Mouse (Mus musculus): Measurements from ENCODE around the gene Sprr2a2.
"Not testable (repeated sequence)": the region's sequence is repeated elsewhere in the genome, so short reads cannot be mapped to it uniquely, and the experiment has no call there.

Gene Sprr2a2

DNA sequence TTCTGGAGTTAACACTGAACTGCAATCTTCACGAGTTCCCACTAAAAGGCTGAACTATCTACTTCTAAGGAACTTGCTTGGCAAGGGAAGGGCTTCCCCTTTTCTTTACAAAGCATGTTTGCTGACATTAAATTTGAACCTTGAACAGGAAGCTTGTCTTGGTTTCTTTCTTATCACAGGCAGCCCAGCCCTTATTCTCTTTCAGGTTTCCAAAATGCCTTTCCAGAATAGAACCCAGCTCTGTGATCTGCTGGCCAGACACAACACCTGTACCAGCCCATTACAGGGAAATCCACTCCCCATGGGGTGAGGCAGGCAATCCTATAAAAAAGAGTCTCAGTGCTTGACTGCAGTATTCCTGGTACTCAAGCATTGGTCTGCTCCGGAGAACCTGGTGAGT, at the start of gene Sprr2a2, which contains the start of gene Sprr2a1:
Gene Sprr2a2 (plus strand): TSS at position 352 of the 400 bp plus-strand sequence.
Gene Sprr2a1 (plus strand): TSS at position 231 of the 400 bp plus-strand sequence.
- DNase-seq, result not testable (repeated sequence)

DNA sequence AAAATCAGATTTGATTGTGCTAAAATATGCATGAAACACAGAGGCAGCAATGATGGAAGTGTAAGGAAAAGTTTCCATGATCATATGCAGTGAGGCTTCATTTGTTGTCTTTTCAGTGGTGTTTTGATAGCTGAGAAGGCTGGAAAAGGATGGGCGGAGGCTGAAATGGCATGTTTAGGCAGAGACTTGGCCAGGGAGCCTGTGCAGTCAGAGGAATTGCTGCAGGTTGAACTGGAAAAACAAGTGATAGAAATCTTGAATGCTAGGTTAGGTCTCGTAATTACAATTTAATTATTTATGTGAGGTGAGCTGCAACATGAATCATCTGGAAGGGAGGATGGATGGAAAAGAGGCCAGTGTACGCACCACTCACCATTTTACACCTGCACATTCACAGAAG, 45.9 kb upstream of the Sprr2a2 start:
- no peak for DNase-seq

DNA sequence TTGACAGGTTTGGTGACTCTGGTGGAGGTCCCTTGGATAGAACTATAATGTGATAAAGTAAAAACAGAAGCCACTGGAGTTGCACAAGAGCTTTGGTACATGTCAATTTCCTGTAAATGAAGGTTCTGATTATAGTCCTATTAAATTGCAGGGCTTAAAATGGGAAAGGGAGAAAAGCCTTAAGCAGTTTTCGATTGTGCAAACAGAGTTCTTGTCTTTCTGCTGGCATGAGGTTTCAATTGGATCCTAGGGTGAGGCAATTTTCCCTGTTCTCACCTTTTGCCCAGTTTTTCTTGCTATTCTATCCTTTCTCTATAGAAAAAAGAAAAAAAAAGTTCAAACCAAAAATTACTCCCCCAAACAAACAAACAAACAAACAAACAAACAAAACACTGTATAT, 38.8 kb upstream of the Sprr2a2 start:
- DNase-seq, result no peak

DNA sequence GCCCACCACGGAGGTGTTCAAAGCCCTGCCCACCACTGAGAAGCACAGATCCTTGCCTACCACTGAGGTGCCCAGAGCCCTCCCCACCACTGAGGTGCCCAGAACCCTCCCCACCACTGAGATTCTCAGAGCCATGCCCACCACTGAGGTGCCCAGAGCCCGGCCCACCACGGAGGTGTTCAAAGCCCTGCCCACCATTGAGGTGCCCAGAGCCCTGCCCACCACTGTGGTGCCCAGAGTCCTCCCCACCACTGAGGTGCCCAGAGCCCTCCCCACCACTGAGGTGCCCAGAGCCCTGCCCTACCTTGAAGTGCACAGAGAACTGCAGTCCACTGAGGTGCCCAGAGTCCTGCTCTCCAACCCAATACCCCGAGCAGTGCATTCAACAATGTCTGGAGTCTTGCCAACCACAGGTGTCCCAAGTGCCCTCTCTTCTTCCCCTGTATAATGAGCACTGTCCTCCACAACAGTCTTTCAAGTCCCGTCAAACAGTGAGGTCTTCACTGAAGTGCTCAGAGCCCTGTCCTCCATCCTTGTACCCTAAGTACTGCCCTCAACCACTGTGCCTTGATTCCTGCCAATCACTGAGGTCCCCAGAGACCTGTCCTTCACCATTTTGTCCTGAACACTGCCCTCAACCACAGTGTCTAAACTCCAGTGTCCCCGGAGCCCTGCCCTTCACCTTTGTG, 20.1 kb upstream of the Sprr2a2 start:
- no peak for DNase-seq

DNA sequence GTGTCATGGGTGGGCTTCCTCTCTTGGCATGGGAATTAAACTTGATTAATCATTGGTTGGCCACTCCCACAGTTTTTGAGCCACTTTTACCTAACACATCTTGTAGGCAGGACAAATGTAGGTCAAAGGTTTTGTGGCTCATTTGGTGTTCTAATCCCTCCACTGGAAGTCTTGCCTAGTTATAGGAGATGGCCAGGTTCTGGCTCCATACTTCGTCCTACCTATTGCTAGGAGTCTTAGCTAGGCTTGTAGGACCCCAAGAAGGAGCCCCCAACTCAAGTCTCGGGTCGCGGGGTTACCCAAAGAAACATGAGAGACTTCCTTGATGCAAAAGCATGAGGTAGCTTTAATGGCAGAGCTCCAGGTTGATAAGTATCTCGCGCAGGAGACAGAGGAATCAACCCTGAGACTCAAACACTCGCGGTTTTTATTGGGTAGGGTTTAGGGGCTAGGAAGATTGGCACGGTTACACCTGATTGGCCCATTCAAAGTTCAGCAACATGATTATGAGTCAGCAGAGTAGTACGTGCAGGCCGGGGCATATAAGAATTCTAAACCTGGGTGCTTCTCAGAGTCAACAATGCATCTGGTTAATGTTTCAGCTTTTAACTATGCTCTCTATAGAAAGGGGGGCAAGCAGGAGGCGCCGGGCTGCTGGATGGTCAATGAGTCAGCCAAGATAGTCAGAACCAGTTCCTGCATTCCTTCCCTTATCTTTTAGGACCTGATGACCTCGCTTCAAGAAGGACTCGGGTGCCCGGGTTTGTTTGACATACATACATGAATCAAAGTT, 4.4 kb upstream of the Sprr2a2 start:
- not testable (repeated sequence) for DNase-seq

DNA sequence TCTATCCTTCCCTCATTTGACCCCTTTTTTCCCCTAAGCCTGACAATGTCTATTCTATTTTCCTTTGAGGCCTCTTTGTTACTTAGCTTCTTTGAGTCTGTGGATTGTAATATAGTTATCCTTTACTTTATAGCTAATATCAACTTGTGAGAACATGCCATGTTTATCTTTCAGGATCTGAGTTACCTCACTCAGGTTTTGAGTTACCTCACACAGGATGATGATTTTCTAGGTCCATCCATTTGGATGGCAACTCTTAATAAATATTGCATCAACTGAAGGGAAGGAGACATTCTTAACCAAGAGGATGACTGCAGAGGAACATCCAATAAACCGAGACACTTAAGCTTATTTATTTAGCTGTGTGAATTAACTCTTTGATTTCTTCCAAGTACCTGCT, 3.7 kb upstream of the Sprr2a2 start:
- DNase-seq, result not testable (repeated sequence)

DNA sequence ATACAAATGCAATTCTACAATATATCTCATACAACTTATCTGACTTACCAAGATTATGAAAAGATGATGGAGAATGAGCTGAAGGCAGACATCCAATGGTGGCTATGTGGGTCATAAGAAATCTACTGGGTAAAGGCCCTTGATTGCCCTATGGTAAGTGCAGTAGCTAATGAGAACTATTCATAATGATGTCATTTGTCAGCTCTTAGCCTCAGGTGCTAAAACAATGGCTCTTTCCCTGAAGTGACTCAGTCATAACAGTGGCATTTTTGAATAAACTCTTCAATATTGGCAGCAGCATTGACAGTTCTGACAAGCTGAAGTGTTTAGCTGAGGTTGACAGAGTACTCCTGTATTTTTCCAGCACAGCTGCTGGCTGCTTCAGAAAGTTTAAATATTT, 2.1 kb upstream of the Sprr2a2 start:
- not testable (repeated sequence) for DNase-seq

DNA sequence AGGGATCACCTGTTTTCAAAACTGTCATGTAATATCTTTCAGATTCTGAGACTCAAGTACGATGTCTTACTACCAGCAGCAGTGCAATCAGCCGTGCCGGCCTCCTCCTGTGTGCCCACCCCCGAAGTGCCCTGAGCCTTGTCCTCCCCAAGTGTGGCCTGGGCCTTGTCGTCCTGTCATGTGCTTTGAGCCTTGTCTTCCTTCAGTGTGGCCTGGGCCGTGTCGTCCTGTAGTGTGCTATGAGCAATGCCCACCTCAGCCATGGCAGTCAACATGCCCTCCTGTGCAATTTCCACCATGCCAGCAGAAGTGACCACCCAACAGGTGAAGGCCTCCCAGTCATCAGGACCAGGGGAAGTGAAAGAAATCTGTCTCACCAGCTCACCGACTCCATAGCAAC, 3.3 kb downstream of the Sprr2a2 start:
- DNase-seq, result not testable (repeated sequence)

DNA sequence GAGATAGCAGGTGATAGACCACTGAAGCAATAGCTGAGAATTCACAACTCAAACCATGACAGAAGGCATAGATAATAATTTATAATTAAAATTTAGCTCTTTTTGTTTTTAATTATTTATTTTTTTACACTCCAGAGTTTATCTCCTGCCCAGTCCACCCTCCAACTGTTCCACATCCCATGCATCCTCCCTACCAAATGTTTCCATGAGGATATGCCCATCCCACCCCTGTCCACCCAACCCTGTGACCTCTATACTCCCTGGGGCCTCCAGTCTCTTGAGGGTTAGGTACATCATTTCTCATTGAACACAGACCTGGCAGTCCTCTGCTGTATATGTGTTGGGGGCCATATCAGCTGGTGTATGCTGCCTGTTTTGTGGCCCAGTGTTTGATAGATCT, 8.0 kb downstream of the Sprr2a2 start:
- not testable (repeated sequence) for DNase-seq

DNA sequence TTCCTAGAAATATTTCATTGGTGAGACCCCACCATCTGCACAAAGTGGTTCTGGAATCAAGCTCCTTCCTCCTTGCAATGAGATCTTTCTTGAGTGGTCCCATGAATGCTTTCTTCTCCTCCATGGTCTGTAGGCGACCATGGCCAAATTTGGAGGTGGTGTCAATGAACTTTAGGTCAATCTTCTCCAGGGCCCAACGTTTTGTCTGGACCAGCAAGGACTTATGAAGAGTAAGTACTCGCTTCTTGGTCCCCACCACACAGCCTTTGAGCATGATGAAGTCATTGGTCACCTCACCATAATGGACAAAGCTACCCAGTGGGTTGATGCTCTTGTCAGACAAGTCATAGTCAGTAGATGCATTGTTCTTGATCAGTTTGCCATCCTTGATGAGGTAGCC, 11.7 kb downstream of the Sprr2a2 start:
- not testable (repeated sequence) for DNase-seq

DNA sequence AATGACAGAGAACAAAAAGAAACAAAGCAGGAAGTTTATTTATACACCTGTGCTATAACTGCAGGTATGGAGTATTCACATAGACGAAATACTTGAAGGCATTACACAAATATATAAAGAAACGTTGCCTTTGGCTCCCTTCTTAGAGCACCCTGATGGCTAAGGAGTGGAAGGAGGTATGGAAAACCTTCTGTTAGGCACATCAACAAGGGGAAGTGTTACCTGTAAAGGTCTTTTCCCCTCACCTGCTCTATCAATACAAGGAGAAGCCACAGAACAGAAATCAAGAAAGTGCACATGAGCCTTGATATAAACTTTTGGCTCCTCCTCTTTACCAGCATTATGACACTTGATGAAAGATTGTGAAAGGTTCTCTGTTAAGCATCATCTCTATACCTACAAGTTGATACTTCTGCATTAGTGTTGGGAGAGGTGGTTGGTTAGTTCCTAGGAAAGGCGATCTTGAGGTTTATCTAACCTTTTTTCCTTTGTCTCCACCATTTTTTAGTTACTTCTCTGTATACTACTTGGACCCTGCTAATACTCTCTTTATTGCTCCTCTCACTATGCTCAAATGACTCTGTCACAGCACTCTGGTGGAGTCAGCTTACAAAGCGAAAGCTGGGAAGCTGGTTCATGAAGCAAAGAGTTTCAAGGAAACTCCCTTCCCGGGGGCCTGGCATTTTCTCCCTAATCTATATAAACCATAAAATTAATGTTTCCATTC, 20.9 kb downstream of the Sprr2a2 start:
- not testable (repeated sequence) for DNase-seq

DNA sequence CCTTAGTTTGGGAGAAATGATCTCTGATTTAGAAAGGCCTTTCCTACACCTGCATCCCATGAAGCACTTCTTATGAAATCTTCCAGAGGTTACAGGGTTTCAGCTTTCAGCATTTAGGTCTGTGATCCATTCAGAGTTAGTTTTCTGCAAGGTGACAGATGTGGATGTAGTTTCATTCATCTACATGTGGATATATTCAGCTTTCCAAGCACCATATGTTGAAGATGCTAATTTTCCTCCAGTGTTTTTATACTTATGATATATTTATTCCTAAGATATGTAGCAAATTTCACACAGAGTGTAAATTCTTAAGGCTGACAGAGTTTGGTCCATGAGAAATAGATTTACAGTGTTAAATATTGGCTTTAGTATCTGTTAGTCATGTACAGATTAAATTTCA, 23.0 kb downstream of the Sprr2a2 start:
- not testable (repeated sequence) for DNase-seq

DNA sequence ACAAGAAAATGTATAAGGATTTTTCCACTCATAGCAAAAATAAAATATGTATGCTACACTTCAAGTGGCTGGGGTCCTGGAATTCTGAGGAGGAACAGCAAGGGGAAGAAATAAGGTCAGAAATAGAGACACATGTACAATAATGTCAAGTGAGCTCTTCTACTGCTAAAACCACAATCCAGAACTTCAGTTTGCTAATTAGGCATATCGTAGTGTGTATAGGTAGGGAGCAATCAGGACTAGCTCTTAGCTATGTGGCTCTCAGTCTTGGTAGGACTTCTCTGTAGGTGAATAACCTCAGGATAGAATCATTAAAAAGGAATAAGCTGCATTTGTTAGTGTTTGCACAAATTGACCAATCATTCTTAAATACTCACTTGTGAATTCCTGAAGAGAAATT, 23.5 kb downstream of the Sprr2a2 start:
- DNase-seq, result not testable (repeated sequence)

DNA sequence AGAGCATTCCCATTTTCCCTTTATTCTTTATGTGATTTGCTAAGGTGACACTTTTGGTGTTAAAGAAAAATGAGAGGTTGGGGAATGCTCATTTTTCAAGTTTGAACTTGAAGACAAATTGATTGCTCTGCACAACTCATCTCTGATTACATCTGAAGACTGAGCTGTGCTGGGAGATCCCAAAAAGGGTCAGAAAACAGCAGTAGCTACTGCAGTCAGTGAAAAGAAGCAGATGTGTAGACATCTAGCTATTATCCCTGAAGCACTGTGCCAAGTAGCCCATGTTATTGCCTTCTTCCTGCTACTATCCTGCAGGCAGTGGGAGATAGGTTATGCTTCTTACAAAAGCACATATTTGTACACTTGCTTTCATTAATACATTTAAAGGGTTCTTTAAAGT, 29.1 kb downstream of the Sprr2a2 start:
- not testable (repeated sequence) for DNase-seq

DNA sequence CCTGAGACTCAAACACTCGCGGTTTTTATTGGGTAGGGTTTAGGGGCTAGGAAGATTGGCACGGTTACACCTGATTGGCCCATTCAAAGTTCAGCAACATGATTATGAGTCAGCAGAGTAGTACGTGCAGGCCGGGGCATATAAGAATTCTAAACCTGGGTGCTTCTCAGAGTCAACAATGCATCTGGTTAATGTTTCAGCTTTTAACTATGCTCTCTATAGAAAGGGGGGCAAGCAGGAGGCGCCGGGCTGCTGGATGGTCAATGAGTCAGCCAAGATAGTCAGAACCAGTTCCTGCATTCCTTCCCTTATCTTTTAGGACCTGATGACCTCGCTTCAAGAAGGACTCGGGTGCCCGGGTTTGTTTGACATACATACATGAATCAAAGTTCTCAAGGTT, 30.5 kb downstream of the Sprr2a2 start:
- not testable (repeated sequence) for DNase-seq

DNA sequence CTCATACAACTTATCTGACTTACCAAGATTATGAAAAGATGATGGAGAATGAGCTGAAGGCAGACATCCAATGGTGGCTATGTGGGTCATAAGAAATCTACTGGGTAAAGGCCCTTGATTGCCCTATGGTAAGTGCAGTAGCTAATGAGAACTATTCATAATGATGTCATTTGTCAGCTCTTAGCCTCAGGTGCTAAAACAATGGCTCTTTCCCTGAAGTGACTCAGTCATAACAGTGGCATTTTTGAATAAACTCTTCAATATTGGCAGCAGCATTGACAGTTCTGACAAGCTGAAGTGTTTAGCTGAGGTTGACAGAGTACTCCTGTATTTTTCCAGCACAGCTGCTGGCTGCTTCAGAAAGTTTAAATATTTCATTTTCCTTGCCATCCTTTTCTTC, 32.8 kb downstream of the Sprr2a2 start:
- DNase-seq, result not testable (repeated sequence)

DNA sequence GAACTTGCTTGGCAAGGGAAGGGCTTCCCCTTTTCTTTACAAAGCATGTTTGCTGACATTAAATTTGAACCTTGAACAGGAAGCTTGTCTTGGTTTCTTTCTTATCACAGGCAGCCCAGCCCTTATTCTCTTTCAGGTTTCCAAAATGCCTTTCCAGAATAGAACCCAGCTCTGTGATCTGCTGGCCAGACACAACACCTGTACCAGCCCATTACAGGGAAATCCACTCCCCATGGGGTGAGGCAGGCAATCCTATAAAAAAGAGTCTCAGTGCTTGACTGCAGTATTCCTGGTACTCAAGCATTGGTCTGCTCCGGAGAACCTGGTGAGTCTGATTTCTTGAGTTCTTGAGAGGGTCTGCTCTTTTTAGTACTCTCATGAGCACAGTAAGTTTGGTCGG, 34.7 kb downstream of the Sprr2a2 start:
- DNase-seq, result not testable (repeated sequence)

DNA sequence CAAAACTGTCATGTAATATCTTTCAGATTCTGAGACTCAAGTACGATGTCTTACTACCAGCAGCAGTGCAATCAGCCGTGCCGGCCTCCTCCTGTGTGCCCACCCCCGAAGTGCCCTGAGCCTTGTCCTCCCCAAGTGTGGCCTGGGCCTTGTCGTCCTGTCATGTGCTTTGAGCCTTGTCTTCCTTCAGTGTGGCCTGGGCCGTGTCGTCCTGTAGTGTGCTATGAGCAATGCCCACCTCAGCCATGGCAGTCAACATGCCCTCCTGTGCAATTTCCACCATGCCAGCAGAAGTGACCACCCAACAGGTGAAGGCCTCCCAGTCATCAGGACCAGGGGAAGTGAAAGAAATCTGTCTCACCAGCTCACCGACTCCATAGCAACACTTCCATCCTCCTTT, 38.1 kb downstream of the Sprr2a2 start:
- DNase-seq, result not testable (repeated sequence)

DNA sequence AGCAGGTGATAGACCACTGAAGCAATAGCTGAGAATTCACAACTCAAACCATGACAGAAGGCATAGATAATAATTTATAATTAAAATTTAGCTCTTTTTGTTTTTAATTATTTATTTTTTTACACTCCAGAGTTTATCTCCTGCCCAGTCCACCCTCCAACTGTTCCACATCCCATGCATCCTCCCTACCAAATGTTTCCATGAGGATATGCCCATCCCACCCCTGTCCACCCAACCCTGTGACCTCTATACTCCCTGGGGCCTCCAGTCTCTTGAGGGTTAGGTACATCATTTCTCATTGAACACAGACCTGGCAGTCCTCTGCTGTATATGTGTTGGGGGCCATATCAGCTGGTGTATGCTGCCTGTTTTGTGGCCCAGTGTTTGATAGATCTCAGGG, 42.8 kb downstream of the Sprr2a2 start:
- not testable (repeated sequence) for DNase-seq

DNA sequence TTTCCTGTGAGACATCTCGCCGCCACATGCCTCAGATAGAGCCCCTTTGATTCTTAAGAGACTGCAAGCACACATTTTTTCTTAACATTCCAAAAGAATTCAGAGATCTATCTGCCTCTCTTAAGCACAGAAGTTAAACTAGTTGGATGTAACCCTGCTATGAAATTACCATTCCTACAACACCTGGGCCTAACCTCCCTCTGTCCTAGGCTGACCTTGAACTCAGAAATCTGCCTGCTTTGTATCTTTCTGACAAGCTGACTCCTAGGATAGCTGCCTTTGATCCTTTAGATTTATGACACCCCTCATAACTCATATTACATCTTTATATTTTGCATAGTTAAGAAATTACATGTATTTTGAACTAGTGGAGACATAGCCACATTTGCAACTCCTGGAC, 47.7 kb downstream of the Sprr2a2 start:
- DNase-seq, result not testable (repeated sequence)

DNA sequence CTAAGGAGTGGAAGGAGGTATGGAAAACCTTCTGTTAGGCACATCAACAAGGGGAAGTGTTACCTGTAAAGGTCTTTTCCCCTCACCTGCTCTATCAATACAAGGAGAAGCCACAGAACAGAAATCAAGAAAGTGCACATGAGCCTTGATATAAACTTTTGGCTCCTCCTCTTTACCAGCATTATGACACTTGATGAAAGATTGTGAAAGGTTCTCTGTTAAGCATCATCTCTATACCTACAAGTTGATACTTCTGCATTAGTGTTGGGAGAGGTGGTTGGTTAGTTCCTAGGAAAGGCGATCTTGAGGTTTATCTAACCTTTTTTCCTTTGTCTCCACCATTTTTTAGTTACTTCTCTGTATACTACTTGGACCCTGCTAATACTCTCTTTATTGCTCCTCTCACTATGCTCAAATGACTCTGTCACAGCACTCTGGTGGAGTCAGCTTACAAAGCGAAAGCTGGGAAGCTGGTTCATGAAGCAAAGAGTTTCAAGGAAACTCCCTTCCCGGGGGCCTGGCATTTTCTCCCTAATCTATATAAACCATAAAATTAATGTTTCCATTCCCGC, 55.8 kb downstream of the Sprr2a2 start:
- not testable (repeated sequence) for DNase-seq

DNA sequence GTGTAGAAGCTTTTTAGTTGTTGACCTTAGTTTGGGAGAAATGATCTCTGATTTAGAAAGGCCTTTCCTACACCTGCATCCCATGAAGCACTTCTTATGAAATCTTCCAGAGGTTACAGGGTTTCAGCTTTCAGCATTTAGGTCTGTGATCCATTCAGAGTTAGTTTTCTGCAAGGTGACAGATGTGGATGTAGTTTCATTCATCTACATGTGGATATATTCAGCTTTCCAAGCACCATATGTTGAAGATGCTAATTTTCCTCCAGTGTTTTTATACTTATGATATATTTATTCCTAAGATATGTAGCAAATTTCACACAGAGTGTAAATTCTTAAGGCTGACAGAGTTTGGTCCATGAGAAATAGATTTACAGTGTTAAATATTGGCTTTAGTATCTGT, 57.8 kb downstream of the Sprr2a2 start:
- DNase-seq, result not testable (repeated sequence)

DNA sequence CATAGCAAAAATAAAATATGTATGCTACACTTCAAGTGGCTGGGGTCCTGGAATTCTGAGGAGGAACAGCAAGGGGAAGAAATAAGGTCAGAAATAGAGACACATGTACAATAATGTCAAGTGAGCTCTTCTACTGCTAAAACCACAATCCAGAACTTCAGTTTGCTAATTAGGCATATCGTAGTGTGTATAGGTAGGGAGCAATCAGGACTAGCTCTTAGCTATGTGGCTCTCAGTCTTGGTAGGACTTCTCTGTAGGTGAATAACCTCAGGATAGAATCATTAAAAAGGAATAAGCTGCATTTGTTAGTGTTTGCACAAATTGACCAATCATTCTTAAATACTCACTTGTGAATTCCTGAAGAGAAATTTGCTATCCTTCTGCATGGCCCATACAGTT, 58.3 kb downstream of the Sprr2a2 start:
- DNase-seq, result not testable (repeated sequence)

Measured in cerebellum, adult 9-11 months (tissue).